Mouse (Mus musculus): Measurements from ENCODE around the gene Hoxd9. TPM values are rescaled to one million over a fixed set of nuclear protein-coding genes. Genes with fewer than 3 reads are reported as not detected.

Gene Hoxd9
- polyA plus RNA-seq, 1 experiment from 2014 or later, result not detected

GRCm38 (mm10) chr2:74658024-74658666 lies 39.4 kb upstream of the Hoxd9 start:
- WGBS, result 2% methylated on average over 15 of the region's 15 CpGs
- Histone ChIP-seq H3K27ac (ENCODE audit: low read length) (no peak overlapping the region), H3K9me3 (ENCODE audit: control insufficient read depth, low read length) (no peaks in the 10 kb centered on the region), H3K4me3 (replicated peaks; ENCODE audit: low read length) (no peak overlapping the region), H3K4me2 (ENCODE audit: low read length) (no peak overlapping the region), H3K36me3 (ENCODE audit: control insufficient read depth, insufficient read depth) (no peaks in the 10 kb centered on the region), H3K4me1 (replicated peaks; ENCODE audit: control insufficient read depth, insufficient read depth, low read length) (peaks cover 7% of the 10 kb centered on the region), H3K27me3 (replicated peaks; ENCODE audit: control insufficient read depth, insufficient read depth, low read length) (peaks cover 61% of the 10 kb centered on the region), H3K9ac (replicated peaks; ENCODE audit: low read depth, low read length) (no peak overlapping the region)
- no peak for ATAC-seq

GRCm38 (mm10) chr2:74658667-74659371 lies 38.7 kb upstream of the Hoxd9 start:
- Histone ChIP-seq H3K4me3 (replicated peaks; ENCODE audit: low read length) (no peak overlapping the region), H3K9ac (replicated peaks; ENCODE audit: low read depth, low read length) (no peak overlapping the region), H3K9me3 (ENCODE audit: control insufficient read depth, low read length) (no peaks in the 10 kb centered on the region), H3K27ac (ENCODE audit: low read length) (no peak overlapping the region), H3K27me3 (replicated peaks; ENCODE audit: control insufficient read depth, insufficient read depth, low read length) (peaks cover 64% of the 10 kb centered on the region), H3K4me1 (replicated peaks; ENCODE audit: control insufficient read depth, insufficient read depth, low read length) (peaks cover 7% of the 10 kb centered on the region), H3K4me2 (ENCODE audit: low read length) (no peak overlapping the region), H3K36me3 (ENCODE audit: control insufficient read depth, insufficient read depth) (no peaks in the 10 kb centered on the region)
- ATAC-seq, result no peak
- WGBS, result under 1% methylated on average over 47 of the region's 47 CpGs

- Histone ChIP-seq H3K9ac (replicated peaks; ENCODE audit: low read depth, low read length) (no peak within 1 kb of the TSS), H3K9me3 (ENCODE audit: control insufficient read depth, low read length) (no peaks in the 10 kb centered on the region), H3K4me3 (replicated peaks; ENCODE audit: low read length) (no peak within 1 kb of the TSS), H3K4me2 (ENCODE audit: low read length) (no peak within 1 kb of the TSS), H3K4me1 (replicated peaks; ENCODE audit: control insufficient read depth, insufficient read depth, low read length) (peaks cover 7% of the 10 kb centered on the region), H3K36me3 (ENCODE audit: control insufficient read depth, insufficient read depth) (no peaks in the 10 kb centered on the region), H3K27ac (ENCODE audit: low read length) (no peak within 1 kb of the TSS), H3K27me3 (replicated peaks; ENCODE audit: control insufficient read depth, insufficient read depth, low read length) (peaks cover 64% of the 10 kb centered on the region)
- WGBS, result 2% methylated on average over 28 of the region's 28 CpGs
- ATAC-seq, result no peak
Observed at GRCm38 (mm10) chr2:74659507-74660005, 38.0 kb upstream of the Hoxd9 start, which contains the start of gene Evx2. Gene Evx2 (minus strand): TSS chr2:74659557.

- 2% methylated on average over 30 of the region's 30 CpGs for WGBS
- no peak for ATAC-seq
- Histone ChIP-seq H3K9ac (replicated peaks; ENCODE audit: low read depth, low read length) (no peak overlapping the region), H3K4me3 (replicated peaks; ENCODE audit: low read length) (no peak overlapping the region), H3K4me2 (ENCODE audit: low read length) (no peak overlapping the region), H3K9me3 (ENCODE audit: control insufficient read depth, low read length) (no peaks in the 10 kb centered on the region), H3K27ac (ENCODE audit: low read length) (no peak overlapping the region), H3K4me1 (replicated peaks; ENCODE audit: control insufficient read depth, insufficient read depth, low read length) (peaks cover 4% of the 10 kb centered on the region), H3K27me3 (replicated peaks; ENCODE audit: control insufficient read depth, insufficient read depth, low read length) (peaks cover 63% of the 10 kb centered on the region), H3K36me3 (ENCODE audit: control insufficient read depth, insufficient read depth) (no peaks in the 10 kb centered on the region)
Observed at GRCm38 (mm10) chr2:74660421-74661375, 36.8 kb upstream of the Hoxd9 start.

- peaks cover 62% of the 10 kb centered on the region for H3K27me3 ChIP-seq (replicated peaks; ENCODE audit: control insufficient read depth, insufficient read depth, low read length)
- no peak overlapping the region for H3K4me2 ChIP-seq (ENCODE audit: low read length)
- no peaks in the 10 kb centered on the region for H3K9me3 ChIP-seq (ENCODE audit: control insufficient read depth, low read length)
- no peaks in the 10 kb centered on the region for H3K36me3 ChIP-seq (ENCODE audit: control insufficient read depth, insufficient read depth)
- no peak overlapping the region for H3K9ac ChIP-seq (replicated peaks; ENCODE audit: low read depth, low read length)
- H3K4me1 ChIP-seq (replicated peaks; ENCODE audit: control insufficient read depth, insufficient read depth, low read length), result no peaks in the 10 kb centered on the region; the same call in 1 of the 2 replicates
- 1% methylated on average over 14 of the region's 14 CpGs for WGBS
- ATAC-seq, result peak; percentile 57; the same call in 1 of the 2 replicates
- no peak overlapping the region for H3K4me3 ChIP-seq (replicated peaks; ENCODE audit: low read length)
- H3K27ac ChIP-seq (ENCODE audit: low read length), result no peak overlapping the region
Observed at GRCm38 (mm10) chr2:74661685-74662084, 35.8 kb upstream of the Hoxd9 start.

- WGBS, result 4% methylated on average over 18 of the region's 18 CpGs
- no peaks in the 10 kb centered on the region for H3K36me3 ChIP-seq (ENCODE audit: control insufficient read depth, insufficient read depth)
- H3K4me2 ChIP-seq (ENCODE audit: low read length), result no peak overlapping the region
- peak; percentile 50; the same call in 1 of the 2 replicates for ATAC-seq
- no peak overlapping the region for H3K27ac ChIP-seq (ENCODE audit: low read length)
- H3K4me3 ChIP-seq (replicated peaks; ENCODE audit: low read length), result no peak overlapping the region
- H3K4me1 ChIP-seq (replicated peaks; ENCODE audit: control insufficient read depth, insufficient read depth, low read length), result peaks cover 9% of the 10 kb centered on the region
- H3K9ac ChIP-seq (replicated peaks; ENCODE audit: low read depth, low read length), result no peak overlapping the region
- peaks cover 77% of the 10 kb centered on the region for H3K27me3 ChIP-seq (replicated peaks; ENCODE audit: control insufficient read depth, insufficient read depth, low read length)
- no peaks in the 10 kb centered on the region for H3K9me3 ChIP-seq (ENCODE audit: control insufficient read depth, low read length)
Observed at GRCm38 (mm10) chr2:74663291-74663925, 34.1 kb upstream of the Hoxd9 start.

- no peak for ATAC-seq
- Histone ChIP-seq H3K4me3 (replicated peaks; ENCODE audit: low read length) (no peak overlapping the region), H3K4me2 (ENCODE audit: low read length) (no peak overlapping the region), H3K27me3 (replicated peaks; ENCODE audit: control insufficient read depth, insufficient read depth, low read length) (peaks cover 88% of the 10 kb centered on the region), H3K36me3 (ENCODE audit: control insufficient read depth, insufficient read depth) (no peaks in the 10 kb centered on the region), H3K9me3 (ENCODE audit: control insufficient read depth, low read length) (no peaks in the 10 kb centered on the region), H3K4me1 (replicated peaks; ENCODE audit: control insufficient read depth, insufficient read depth, low read length) (peaks cover 12% of the 10 kb centered on the region), H3K27ac (ENCODE audit: low read length) (no peak overlapping the region), H3K9ac (replicated peaks; ENCODE audit: low read depth, low read length) (no peak overlapping the region)
- WGBS, result 5% methylated on average over 7 of the region's 7 CpGs
Observed at GRCm38 (mm10) chr2:74666411-74666810, 31.1 kb upstream of the Hoxd9 start.

GRCm38 (mm10) chr2:74667191-74667841 lies 30.2 kb upstream of the Hoxd9 start:
- Histone ChIP-seq H3K4me2 (ENCODE audit: low read length) (no peak overlapping the region), H3K9ac (replicated peaks; ENCODE audit: low read depth, low read length) (no peak overlapping the region), H3K36me3 (ENCODE audit: control insufficient read depth, insufficient read depth) (no peaks in the 10 kb centered on the region), H3K27me3 (replicated peaks; ENCODE audit: control insufficient read depth, insufficient read depth, low read length) (peaks cover 89% of the 10 kb centered on the region), H3K9me3 (ENCODE audit: control insufficient read depth, low read length) (no peaks in the 10 kb centered on the region), H3K4me3 (replicated peaks; ENCODE audit: low read length) (no peak overlapping the region), H3K27ac (ENCODE audit: low read length) (no peak overlapping the region), H3K4me1 (replicated peaks; ENCODE audit: control insufficient read depth, insufficient read depth, low read length) (peaks cover 12% of the 10 kb centered on the region)
- under 1% methylated on average over 36 of the region's 36 CpGs for WGBS
- ATAC-seq, result no peak
